16 mouse cellular contexts compared by ENCODE assay signal in the genomic region with DNA sequence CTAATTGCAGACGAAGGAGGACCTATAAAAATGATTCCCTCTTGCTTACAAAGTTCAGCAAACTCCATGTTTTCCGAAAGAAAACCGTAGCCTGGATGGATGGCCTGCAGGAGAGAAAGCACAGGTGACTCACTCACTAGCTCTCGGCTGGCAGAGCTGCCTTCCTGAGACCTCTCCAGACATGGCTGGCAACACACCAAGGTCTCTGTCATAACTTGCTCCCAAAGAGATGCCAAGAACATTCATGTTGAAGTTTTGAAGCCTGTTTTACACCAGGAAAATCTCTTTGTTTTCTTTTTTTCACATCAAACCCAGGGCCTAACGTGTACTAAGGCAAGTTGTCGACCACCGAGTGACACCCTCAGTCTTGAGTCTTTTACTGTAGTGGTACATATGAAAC.
"Had no signal": no experiment of that assay in that cellular context is flagged by ENCODE, and none has a peak within 500 bp of the region (broad histone marks: within the 10 kb centered on the region; RNA-seq: fewer than 3 reads in every experiment).

No protein-coding gene starts in this region.

- H3K4me3 ChIP-seq: kidney, embryonic 15.5 days; left cerebral cortex, adult 2 months; liver, embryonic 13.5 days; midbrain, embryonic 15.5 days; neural tube, embryonic 12.5 days; neural tube, embryonic 15.5 days had no signal

- ATAC-seq: midbrain, embryonic 15.5 days had no signal

- H3K4me2 ChIP-seq: kidney, embryonic 15.5 days; liver, embryonic 13.5 days; midbrain, embryonic 11.5 days; midbrain, embryonic 15.5 days; neural tube, embryonic 12.5 days; neural tube, embryonic 15.5 days had no signal

- H3K9ac ChIP-seq: kidney, embryonic 15.5 days; liver, embryonic 13.5 days; midbrain, embryonic 15.5 days; neural tube, embryonic 12.5 days; neural tube, embryonic 15.5 days had no signal

- DNase-seq: kidney, postnatal 10 days; kidney, postnatal 36 days; layer of hippocampus, postnatal 36 days; liver, embryonic 13.5 days; lung, adult 2 months; lung, postnatal 14 days; lung, postnatal 4 days; right cerebral cortex, adult 18-20 months; thymus, adult 18-20 months; thymus, postnatal 36 days had no signal

- H3K9me3 ChIP-seq: kidney, embryonic 15.5 days; liver, embryonic 13.5 days; midbrain, embryonic 15.5 days; neural tube, embryonic 12.5 days; neural tube, embryonic 15.5 days had no signal

- H3K27ac ChIP-seq: kidney, embryonic 15.5 days; left cerebral cortex, adult 2 months; liver, embryonic 13.5 days; midbrain, embryonic 15.5 days; neural tube, embryonic 12.5 days; neural tube, embryonic 15.5 days had no signal

- H3K4me1 ChIP-seq: kidney, embryonic 15.5 days; midbrain, embryonic 15.5 days; neural tube, embryonic 12.5 days; neural tube, embryonic 15.5 days had no signal

- H3K27me3 ChIP-seq: kidney, embryonic 15.5 days; liver, embryonic 13.5 days; midbrain, embryonic 15.5 days; neural tube, embryonic 12.5 days; neural tube, embryonic 15.5 days had no signal
